Mouse (Mus musculus) liver, adult 2 months (tissue): Measurements from ENCODE around the gene Khk.

ENCODE experiments used
- CTCF ChIP-seq: fragments of 200-500 bp; IDR thresholded peaks from 2 replicates; pipeline ENCODE4 v1.5.1; 2011; ENCODE audit warnings: low read depth, low read length, control low read depth
- POLR2A ChIP-seq: fragments of 200-500 bp; IDR thresholded peaks from 2 replicates; pipeline ENCODE4 v1.6.1; 2011; ENCODE audit warnings: low read length, control low read depth; ENCODE audit not compliant: insufficient read depth; ENCODE audit errors: extremely low read depth

DNA sequence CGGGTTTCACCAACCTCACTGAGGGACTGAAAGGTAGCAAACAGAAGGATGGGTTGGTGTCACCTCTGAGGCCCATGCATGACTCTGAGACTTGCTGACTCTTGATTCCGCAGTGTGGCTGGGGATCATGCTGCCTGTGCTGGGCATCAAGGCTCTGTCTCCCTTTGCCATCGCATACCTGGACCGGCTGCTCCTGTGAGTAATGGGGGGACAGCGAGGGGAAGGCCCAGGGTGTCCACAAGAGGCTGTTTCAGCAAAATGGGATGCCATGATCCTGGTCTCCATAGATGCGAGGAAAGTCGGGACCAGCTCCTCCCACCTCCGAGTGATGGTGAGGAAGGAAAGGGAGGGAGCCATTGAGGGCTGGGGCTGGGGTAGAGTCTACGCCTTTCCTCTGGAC lies 48.7 kb upstream of the Khk start:
- no peak for TF ChIP-seq POLR2A
- TF ChIP-seq CTCF = no peak
